Mouse (Mus musculus) 416B (cell line): ENCODE measurements around the gene Abcg4.

Experiments used
- DNase-seq: peaks from one replicate; pipeline ENCODE4 v3.0.0; 2011; ENCODE audit warnings: low read depth

The Abcg4 gene

DNA sequence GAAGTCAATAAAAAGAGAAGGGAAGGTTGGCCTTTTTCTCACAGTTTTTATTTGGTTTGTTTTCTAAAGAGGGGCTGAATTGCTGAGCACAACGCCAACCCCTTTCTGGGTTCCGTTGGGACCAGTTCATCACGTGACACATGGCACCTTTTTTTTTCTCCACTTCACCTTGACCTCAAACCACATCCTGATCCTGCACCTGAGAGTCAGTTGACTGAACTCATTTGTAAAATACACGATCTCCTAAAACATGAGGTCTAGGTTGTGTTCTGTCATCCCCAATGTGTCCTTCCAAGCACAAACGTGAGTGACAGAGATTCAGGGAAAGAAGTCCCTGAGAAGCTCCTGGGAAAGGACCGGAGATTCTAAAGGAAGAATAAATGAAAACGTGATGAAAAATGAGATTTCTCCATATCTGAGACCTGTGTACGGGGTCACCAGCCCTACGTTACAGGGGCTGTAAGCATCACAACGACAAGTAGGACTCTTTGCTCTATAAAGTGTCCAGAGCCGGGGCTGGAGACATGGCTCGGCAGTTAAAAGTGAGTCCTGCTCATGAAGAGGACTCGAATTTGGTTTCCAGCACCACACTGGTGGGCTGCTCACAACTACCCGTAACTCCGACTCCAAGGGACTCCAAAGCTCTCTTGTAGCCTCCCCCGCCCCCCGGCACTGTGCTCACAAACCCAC is 49.8 kb downstream of the Abcg4 start:
- no peak for DNase-seq

DNA sequence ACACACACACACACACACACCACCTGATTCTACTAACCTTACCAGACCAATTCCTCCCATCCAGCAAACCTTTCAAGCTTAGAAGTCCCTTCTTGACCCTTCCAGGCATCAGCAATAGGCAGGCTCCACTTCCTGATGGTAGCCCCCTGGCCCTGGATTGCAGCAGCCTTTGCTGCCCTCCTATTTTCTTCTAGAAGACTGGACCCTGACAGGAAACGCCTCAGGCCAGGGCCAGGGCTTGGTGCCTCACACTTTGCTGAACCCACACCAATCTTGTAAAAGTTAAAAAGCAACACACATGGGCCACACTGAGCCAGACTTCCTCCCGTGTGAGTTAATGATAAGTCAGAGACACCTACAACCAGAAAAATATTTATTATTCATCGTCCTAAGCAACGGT is 51.3 kb downstream of the Abcg4 start:
- no peak for DNase-seq

DNA sequence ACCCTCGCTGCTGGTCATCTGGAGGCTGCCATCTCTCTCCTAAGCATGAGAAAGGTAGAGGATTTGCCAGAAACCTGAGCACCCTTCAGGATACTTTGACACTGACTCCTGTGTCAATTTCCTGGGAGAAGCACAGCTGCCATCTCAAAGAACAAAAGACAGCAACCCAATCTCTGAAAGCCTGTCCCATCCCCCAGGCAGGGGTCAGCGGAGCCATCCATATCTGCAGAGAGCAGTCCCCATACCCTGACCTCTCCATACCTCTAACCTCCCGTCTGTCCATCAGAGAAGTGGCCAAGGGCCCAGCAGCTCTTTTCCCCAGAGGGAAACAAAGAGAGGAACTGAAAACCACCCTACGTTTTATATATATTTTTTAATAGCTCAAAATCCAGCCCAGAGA is 51.8 kb downstream of the Abcg4 start:
- no peak for DNase-seq

DNA sequence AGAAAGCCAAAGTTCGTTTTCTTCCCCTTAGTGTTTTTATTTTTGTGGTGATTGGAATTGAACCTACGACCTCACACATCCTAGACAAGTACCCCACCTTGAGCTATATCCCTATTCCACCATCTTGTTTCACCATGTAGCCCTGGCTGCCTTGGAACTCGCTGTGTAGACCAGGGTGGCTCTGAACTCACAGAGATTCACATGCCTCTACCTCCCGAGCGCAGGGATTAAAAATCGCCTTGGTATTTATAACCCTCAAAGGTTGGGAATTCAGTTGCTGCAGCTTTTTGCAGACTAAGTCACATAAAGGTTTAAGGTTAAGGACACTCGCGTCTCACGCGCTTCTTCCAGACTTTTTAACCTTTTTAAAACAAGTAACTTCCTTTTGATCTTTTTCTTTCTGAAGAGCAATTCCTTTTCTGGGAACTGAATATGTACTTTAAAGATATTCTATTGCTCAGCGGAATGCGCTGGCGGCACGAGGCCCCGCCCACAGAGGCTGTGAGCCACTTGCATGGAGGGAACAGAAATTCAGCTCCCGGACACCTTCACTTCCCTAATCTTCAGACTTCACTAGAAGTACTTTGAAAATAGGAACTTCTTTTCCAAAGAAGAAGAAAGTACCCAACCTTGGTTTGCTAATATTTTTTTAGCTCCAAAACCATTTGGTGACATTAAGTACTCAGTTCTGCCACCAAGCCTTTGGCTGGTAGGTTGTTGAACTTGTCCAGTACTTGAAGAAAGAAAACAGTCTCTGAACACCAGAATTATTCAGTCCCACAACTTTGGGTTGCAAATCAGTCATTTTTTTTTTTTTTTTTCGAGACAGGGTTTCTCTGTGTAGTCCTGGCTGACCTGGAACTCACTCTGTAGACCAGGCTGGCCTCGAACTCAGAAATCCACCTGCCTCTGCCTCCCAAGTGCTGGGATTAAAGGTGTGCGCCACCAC is 53.7 kb downstream of the Abcg4 start:
- DNase-seq: peak; percentile 89

DNA sequence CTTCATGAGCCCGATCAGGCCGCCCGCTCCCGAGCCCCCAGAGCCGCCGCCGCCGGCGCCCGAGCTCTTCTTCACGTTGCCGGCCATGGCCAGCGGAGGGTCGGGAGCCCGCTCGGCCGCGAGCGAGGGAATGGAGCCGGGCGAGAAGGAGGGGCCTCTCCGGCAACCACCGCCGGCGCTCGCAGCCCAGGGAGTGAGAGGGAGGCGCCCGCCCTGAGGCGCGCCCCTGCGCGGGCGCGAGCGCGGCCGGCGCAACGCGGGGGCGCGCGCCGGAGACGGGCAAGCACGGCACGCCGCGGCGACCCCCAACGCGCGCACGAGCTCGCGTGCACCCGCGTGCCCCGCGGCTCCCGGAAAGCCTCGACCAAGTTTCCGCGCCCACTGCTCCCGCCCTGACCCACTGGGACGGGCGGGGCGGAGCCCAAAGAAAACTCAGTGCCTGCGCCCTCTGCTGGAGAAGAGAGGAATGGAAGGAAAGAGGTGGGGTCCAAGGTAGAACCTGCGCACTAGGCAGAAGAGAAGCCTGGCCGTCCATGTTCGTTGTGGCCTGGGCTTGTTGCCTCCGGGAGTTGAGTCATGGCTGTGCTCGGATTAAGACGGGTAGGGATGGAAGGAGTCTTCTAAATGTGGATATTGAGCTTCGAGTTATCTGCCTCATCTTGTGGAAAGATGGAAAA is 54.5 kb downstream of the Abcg4 start, which contains the start of gene Cbl:
TSS of gene Cbl (minus strand) at position 248 of the 677 bp plus-strand sequence.
- peak; percentile 97 for DNase-seq

DNA sequence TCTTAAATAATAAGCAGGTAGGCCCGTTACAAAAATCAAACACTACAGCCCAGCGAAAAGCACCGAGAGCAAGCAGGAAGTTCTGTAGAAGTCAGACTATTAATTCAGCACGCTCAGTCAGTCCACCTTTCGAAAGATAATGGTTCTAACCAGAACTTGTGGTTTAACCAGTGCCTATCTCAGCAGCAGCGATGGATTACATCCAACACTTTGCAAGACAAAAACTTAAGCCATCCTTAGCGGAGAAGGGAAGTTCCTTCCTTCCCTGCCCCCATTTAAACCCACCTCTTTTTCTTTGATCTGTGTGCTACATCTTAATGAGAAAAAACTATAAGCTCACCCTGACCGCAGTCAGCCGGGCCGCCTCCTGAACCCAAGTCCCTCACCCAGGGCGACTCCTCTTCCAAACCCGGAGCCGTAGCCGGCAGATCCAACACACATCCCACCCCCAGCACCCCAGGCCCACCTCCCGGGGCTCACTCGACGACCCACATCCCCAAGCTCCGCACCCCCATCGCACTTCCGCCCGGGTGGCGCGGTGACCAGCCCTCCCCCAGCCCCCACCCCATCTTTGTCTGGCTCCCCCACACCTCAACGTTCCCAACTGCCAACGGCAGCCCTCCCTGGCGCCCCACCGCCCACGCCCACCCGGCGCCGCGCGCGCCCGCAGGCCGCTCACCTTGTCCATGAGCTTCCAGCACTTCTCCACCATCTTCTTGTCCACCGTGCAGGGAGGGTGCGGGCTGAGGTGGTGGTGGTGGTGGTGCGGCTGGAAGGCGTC is 55.2 kb downstream of the Abcg4 start:
- peak; percentile 80 for DNase-seq

DNA sequence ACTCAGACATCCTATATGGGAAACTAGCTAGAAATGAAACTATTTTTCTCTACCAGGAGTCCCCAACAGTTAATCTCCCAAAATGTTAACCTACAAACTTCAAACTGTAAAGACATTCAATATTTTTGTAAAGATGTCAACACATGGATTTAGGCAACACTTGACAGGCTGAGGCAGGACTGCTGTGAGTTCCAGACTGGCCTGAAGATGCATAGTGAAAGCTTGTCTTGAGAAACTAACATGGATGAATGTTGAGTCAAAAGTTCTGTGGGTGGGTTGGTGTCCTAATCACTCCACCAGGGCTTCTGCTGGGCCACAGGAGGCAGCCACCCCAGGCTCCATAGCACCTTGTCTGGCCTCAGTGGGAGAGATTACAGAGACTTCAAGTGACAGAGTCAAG is 56.8 kb downstream of the Abcg4 start:
- peak; percentile 31 for DNase-seq

DNA sequence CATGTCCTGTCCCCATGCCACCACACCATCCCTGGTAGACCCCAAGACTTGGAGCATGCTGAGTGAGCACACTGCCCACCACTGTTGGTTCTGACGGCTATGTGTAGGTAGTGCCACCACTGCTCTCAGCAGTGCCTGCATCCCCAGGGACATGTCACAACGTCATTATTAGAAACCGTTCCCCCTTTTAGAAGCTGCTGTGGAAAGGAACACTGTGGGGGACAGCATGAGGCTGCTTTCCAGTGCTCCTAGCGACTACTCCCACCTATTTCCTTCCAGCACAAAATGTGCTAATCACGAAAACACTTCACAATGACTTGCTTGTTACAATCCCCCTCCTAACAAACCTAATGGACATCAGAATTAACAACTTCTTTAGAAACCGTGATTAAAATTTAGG is 62.4 kb downstream of the Abcg4 start:
- no peak for DNase-seq
